Mouse (Mus musculus) midbrain, embryonic 13.5 days (tissue): Measurements from ENCODE around the gene Psme4. TPM values are rescaled to one million over a fixed set of nuclear protein-coding genes. Genes with fewer than 3 reads are reported as not detected.

Source experiments
- ATAC-seq: fragments of 200-750 bp; cut with Nextera tagmentation; 2 replicates; pipeline ENCODE4 v1.8.0; 2017; ENCODE audit warnings: mild to moderate bottlenecking, moderate TSS enrichment, moderate library complexity
- H3K27ac ChIP-seq: fragments of 300-500 bp; sonication (generic); 2 replicates; pipeline ENCODE4 v1.5.1; 2015; ENCODE audit warnings: inconsistent platforms, mild to moderate bottlenecking, moderate library complexity
- H3K27me3 ChIP-seq: fragments of 300-500 bp; sonication (generic); 2 replicates; pipeline ENCODE4 v1.6.1; 2015; ENCODE audit warnings: mild to moderate bottlenecking, inconsistent platforms
- H3K36me3 ChIP-seq: fragments of 300-500 bp; sonication (generic); 2 replicates; pipeline ENCODE4 v1.6.1; 2015; ENCODE audit warnings: mild to moderate bottlenecking, inconsistent platforms
- H3K4me1 ChIP-seq: fragments of 300-500 bp; sonication (generic); replicated peaks from 2 replicates; pipeline ENCODE4 v1.6.1; 2015; ENCODE audit warnings: inconsistent platforms
- H3K4me2 ChIP-seq: fragments of 300-500 bp; sonication (generic); replicated peaks from 2 replicates; pipeline ENCODE4 v1.6.1; 2015; ENCODE audit warnings: moderate library complexity, mild to moderate bottlenecking, inconsistent platforms
- H3K4me3 ChIP-seq: fragments of 300-500 bp; sonication (generic); replicated peaks from 2 replicates; pipeline ENCODE4 v1.5.1; 2015; ENCODE audit warnings: mild to moderate bottlenecking, inconsistent platforms
- H3K9ac ChIP-seq: fragments of 300-500 bp; sonication (generic); replicated peaks from 2 replicates; pipeline ENCODE4 v1.6.1; 2015; ENCODE audit warnings: mild to moderate bottlenecking, inconsistent platforms
- H3K9me3 ChIP-seq: fragments of 300-500 bp; sonication (generic); 2 replicates; pipeline ENCODE4 v1.6.1; 2016; ENCODE audit warnings: mild to moderate bottlenecking, inconsistent platforms
- WGBS: fragments of 180-500 bp; shearing (Covaris S2); methylation state at CpG from one replicate; pipeline ENCODE4 v1.1.7; 2015; 5-methylcytosine and 5-hydroxymethylcytosine counted together
- polyA plus RNA-seq: library from polyadenylated mRNA; unstranded; fragments of >200 nt; fragmentation: Nextera tagmentation; extraction: Ambion mirVana; gene quantifications from 2 replicates; pipeline ENCODE4 v1.2.1, GENCODE M21; 2015

The Psme4 gene
- polyA plus RNA-seq, 1 experiment from 2014 or later: 24.7 TPM

DNA sequence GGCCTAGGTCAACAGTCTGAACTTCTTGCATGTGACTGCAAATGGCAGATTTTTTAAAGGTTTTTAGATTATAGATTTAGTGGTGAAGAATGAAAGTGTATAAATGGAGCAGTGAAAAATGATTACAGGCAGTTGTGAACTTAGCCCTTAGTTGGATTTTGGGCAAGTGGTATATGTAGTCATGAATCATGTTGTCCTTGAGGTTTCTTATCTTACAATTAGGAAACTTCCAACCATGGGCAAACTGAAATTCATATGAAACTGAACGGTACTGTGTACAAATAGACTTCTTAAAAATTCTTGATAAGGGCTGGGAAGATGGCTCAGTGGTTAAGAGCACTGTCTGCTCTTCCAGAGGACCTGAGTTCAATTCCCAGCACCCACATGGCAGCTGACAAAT, 22.2 kb downstream of the Psme4 start:
- H3K4me3 ChIP-seq: no peak overlapping the region
- H3K9ac ChIP-seq: no peak overlapping the region
- H3K36me3 ChIP-seq: peaks cover 20% of the 10 kb centered on the region
- H3K4me1 ChIP-seq: no peaks in the 10 kb centered on the region
- no peak overlapping the region for H3K27ac ChIP-seq
- no peak for ATAC-seq
- no peaks in the 10 kb centered on the region for H3K9me3 ChIP-seq
- no peak overlapping the region for H3K4me2 ChIP-seq
- WGBS: 97% methylated on average over 1 of the region's 1 CpGs
- no peaks in the 10 kb centered on the region for H3K27me3 ChIP-seq

DNA sequence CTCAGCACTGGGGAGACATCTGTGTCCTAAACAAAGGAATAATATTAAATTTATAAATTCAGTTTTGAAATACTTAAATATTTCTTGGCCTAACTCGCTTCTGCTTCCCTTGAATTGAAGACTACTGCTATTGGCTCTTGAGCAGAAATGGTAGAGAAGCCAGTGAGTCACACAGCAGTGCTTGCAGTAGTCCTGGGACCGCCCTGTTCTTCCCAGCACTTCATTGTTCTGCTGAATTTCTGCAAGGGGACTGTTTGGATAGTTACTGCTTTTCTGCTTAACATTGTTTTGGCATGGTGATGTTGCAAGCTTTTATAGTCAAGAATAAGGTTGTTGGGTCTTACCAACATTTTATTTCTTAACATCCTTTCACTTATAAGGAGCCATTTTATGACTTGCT, 25.7 kb downstream of the Psme4 start:
- no peak for ATAC-seq
- Histone ChIP-seq H3K4me2 (no peak overlapping the region), H3K4me3 (no peak overlapping the region), H3K9me3 (no peaks in the 10 kb centered on the region), H3K4me1 (no peaks in the 10 kb centered on the region), H3K36me3 (peaks cover 20% of the 10 kb centered on the region), H3K27me3 (no peaks in the 10 kb centered on the region), H3K27ac (no peak overlapping the region), H3K9ac (no peak overlapping the region)
- 94% methylated on average over 2 of the region's 2 CpGs for WGBS

DNA sequence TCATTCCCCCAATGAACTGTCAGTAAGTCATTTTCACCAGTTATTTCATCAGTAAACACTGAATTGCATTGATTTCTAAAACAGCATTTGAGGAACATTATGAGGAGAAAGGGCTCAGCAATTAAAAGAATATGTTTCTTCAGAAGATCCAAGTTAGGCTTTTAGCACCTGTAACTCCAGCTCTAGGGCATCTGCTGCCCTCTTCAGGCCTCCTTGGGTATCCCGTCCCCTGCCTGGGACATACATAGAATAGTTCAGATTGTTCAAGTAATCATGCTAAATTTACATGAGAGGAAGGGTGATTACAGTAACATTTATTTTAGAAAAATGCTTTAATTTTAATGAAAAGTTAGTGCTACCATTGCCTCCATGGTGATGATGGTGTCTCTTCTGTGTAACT, 28.0 kb downstream of the Psme4 start:
- Histone ChIP-seq H3K4me3 (no peak overlapping the region), H3K9me3 (no peaks in the 10 kb centered on the region), H3K4me2 (no peak overlapping the region), H3K9ac (no peak overlapping the region), H3K27me3 (no peaks in the 10 kb centered on the region), H3K36me3 (peaks cover 4% of the 10 kb centered on the region; the same call in 1 of the 2 replicates), H3K27ac (no peak overlapping the region), H3K4me1 (no peaks in the 10 kb centered on the region)
- 73% methylated on average over 1 of the region's 1 CpGs for WGBS
- ATAC-seq: 0 out of 2 replicates have a peak, but pooled peaks have one; percentile 37

DNA sequence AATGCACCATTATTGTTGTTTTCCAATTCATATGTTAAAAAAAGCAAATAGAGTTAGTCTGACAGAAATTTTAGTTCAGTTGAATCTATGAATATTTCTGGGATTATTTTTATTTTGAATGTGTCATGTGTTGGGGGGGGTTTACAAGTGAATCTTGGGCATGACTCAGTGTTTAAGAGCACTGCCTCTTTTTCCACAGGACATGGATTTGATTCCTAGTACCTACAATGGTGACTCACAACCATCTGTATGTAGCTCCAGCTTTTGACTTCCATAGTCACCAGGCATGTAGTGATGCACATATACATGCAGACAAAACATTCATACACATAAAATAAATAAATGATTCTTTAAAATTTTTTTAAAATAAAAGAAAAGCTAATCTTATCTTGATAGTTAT, 28.6 kb downstream of the Psme4 start:
- H3K9me3 ChIP-seq: no peaks in the 10 kb centered on the region
- H3K9ac ChIP-seq: no peak overlapping the region
- H3K27me3 ChIP-seq: no peaks in the 10 kb centered on the region
- no peak for ATAC-seq
- peaks cover under 1% of the 10 kb centered on the region; the same call in 1 of the 2 replicates for H3K36me3 ChIP-seq
- no peak overlapping the region for H3K27ac ChIP-seq
- H3K4me2 ChIP-seq: no peak overlapping the region
- H3K4me3 ChIP-seq: no peak overlapping the region
- no peaks in the 10 kb centered on the region for H3K4me1 ChIP-seq

DNA sequence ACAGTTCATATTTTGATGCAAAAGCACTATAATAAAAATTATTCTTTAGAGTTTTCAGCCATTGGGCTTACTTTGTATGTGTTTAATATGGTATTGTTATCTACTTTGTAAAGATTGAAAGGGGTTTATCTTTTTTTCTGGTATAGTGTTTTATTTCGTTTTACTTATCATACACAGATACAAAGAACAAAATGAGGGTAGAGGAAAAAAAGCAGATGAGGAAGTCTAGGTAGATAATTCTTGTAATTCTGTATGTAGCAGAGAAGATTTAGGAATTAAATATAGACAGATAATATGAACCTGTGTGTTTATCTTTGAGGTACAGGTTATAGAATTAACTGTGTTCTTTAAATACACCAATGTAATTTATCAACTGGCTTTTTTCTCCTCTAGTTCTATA, 30.9 kb downstream of the Psme4 start:
- no peak for ATAC-seq
- H3K36me3 ChIP-seq: peaks cover 5% of the 10 kb centered on the region; the same call in 1 of the 2 replicates
- no peaks in the 10 kb centered on the region for H3K27me3 ChIP-seq
- H3K4me1 ChIP-seq: no peaks in the 10 kb centered on the region
- H3K9me3 ChIP-seq: no peaks in the 10 kb centered on the region
- no peak overlapping the region for H3K4me3 ChIP-seq
- no peak overlapping the region for H3K4me2 ChIP-seq
- 88% methylated on average over 1 of the region's 1 CpGs for WGBS
- H3K27ac ChIP-seq: no peak overlapping the region
- H3K9ac ChIP-seq: no peak overlapping the region

DNA sequence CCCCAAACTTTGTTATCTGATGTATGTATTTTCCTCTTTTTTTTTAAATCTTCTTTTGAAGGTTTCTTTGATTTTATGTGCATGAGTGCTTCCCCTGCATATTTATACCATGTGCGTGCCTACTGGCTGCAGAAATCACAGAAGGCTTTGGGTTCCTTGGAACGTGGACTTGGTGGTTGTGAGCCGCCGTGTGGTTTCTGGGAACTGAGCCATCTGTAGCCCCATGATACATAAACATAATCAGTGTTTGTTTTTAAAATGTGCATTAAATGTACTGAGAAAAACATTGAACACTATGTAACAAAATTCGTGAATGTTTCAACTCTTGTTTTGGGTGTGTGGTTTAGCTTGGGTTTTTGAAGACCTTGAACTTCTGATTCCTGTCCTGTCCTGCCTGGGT, 49.6 kb downstream of the Psme4 start:
- H3K4me1 ChIP-seq: no peaks in the 10 kb centered on the region
- no peaks in the 10 kb centered on the region for H3K9me3 ChIP-seq
- no peak overlapping the region for H3K4me3 ChIP-seq
- ATAC-seq: no peak
- WGBS: 95% methylated on average over 5 of the region's 5 CpGs
- no peak overlapping the region for H3K9ac ChIP-seq
- H3K27ac ChIP-seq: no peak overlapping the region
- peaks cover 51% of the 10 kb centered on the region for H3K36me3 ChIP-seq
- H3K27me3 ChIP-seq: no peaks in the 10 kb centered on the region
- H3K4me2 ChIP-seq: no peak overlapping the region

DNA sequence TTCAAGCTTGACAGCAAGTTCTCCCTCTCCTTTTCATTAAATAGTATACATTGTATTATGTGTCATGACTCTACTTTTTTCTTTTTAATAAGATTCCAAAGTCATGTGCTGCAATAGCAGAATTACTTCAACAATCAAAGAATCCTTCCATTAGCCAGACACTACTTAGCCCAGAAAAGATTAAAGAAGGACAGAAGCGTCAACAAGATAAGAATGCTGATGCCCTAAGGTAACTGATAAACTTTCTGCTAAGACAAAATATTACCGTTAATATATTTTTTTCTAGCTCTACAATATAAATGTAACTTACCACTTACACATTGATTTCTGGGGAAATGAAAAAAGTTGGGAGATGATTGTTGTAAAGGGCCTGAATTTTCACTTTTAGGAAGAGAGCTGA, 67.3 kb downstream of the Psme4 start:
- H3K36me3 ChIP-seq: peaks cover 62% of the 10 kb centered on the region
- H3K27me3 ChIP-seq: no peaks in the 10 kb centered on the region
- no peaks in the 10 kb centered on the region for H3K9me3 ChIP-seq
- no peak overlapping the region for H3K9ac ChIP-seq
- ATAC-seq: no peak
- no peak overlapping the region for H3K4me3 ChIP-seq
- no peak overlapping the region for H3K4me2 ChIP-seq
- 98% methylated on average over 2 of the region's 2 CpGs for WGBS
- no peaks in the 10 kb centered on the region for H3K4me1 ChIP-seq
- H3K27ac ChIP-seq: no peak overlapping the region

DNA sequence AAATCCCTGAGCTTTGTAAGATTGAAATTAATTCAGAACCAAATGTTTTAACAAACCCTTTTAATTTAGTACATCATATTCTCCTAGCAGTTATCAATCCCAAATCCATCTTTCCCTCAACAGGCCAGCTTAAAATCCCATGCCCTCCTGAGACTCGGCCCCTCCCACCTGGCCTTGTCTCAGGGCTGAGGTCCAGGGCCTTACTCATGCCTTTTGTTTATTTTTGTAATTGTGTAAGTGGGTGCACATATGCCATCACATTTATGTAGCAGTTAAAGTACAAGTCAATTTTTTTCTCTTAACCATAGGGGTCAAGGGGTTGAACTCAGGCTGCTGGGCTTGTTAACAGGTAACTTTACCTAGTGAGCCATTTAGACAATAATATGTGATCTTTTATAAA, 72.8 kb downstream of the Psme4 start:
- Histone ChIP-seq H3K27me3 (no peaks in the 10 kb centered on the region), H3K9me3 (no peaks in the 10 kb centered on the region), H3K9ac (no peak overlapping the region), H3K4me3 (no peak overlapping the region), H3K36me3 (peaks cover 59% of the 10 kb centered on the region), H3K4me1 (no peaks in the 10 kb centered on the region), H3K27ac (no peak overlapping the region), H3K4me2 (no peak overlapping the region)
- 88% methylated on average over 1 of the region's 1 CpGs for WGBS
- no peak for ATAC-seq

DNA sequence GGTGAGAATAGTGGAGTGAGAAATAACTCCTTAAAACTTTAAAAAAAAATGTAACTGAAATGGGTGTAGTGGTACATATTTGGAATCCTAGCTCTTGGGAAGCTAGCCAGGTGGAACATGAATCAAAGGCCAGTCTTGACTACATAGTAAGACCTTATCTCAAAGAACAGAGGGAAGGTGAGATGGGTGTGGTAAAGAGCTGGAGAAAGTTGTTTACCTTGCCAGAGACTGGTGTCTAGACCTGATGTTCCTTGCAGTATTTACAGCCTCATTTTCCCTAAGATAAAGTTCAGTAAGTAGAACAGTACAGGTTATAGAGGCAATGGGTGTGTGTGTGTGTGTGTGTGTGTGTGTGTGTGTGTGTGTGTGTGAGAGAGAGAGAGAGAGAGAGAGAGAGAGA, 100.9 kb downstream of the Psme4 start:
- H3K27me3 ChIP-seq: no peaks in the 10 kb centered on the region
- ATAC-seq: no peak
- H3K4me2 ChIP-seq: no peak overlapping the region
- no peak overlapping the region for H3K27ac ChIP-seq
- no peak overlapping the region for H3K9ac ChIP-seq
- peaks cover 48% of the 10 kb centered on the region for H3K36me3 ChIP-seq
- H3K4me1 ChIP-seq: no peaks in the 10 kb centered on the region
- H3K9me3 ChIP-seq: no peaks in the 10 kb centered on the region
- no peak overlapping the region for H3K4me3 ChIP-seq

DNA sequence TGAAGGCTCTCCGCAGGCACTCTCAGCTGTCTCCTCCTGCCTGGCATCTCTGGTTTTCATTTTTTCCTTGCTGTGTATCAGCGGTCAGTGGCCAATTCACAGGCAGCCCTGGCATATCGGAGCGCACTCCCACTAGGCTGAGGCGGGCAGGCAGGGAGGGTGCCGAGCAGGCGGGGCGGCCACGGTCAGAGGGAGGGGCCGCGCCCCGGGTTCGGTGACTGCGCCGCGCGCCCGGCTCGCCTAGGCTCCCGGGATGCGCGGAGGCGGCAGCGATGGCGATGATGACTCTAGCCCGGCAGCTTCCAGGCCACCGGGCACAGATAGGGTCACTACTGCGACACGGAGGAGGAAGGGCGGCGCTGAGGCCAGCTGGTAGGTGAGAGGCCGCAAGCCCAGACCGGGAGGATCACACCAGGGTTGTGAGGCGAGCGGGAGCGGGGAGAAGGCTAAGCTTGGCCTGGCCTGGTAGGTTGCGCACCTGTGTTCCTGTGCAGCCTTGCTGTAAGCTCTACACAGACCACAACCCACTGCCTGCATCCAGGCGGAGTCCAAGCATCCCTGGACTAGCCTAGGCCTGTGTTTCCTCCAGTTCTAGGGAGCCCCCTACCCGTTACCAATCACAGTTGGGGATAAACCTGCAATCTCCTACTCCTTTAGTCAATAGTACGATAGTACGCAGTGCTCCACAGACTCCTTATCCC, 113.8 kb downstream of the Psme4 start, which contains the start of the genes Gpr75 and Asb3:
Gpr75 (plus strand) TSS at position 188 of the 701 bp plus-strand sequence.
Asb3 (plus strand) TSS at position 246 of the 701 bp plus-strand sequence.
- H3K9ac ChIP-seq: peak within 1 kb of the TSS; percentile 80
- H3K27ac ChIP-seq: peak within 1 kb of the TSS; percentile 81
- H3K36me3 ChIP-seq: peaks cover under 1% of the 10 kb centered on the region; the same call in 1 of the 2 replicates
- ATAC-seq: peak; percentile 96
- no peaks in the 10 kb centered on the region for H3K27me3 ChIP-seq
- H3K4me2 ChIP-seq: peak within 1 kb of the TSS; percentile 79
- no peaks in the 10 kb centered on the region; the same call in 1 of the 2 replicates for H3K4me1 ChIP-seq
- WGBS: 2% methylated on average over 37 of the region's 41 CpGs
- H3K9me3 ChIP-seq: no peaks in the 10 kb centered on the region
- peak within 1 kb of the TSS; percentile 54 for H3K4me3 ChIP-seq

DNA sequence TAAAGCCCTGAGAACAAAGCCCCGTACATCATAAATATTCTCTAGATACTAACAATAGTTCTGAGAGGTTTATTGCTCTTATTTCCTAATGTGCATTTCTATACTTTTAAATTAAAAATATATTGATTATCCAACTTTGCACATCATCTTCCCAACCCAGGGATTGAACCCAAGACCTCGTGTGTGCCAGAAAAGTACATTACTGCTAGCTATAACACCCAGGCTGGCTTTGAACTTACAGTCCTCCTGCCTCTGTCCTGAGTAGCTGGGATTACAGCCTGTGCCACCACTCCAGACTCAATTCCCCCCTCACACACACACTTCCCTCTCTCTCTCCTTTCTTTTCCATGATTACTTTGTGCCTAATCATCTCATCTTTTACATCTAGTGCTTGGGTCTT, 116.6 kb downstream of the Psme4 start:
- whole genome bisulfite sequencing: 92% methylated on average over 2 of the region's 2 CpGs
- Histone ChIP-seq H3K9me3 (no peaks in the 10 kb centered on the region), H3K4me2 (no peak overlapping the region), H3K4me1 (no peaks in the 10 kb centered on the region; the same call in 1 of the 2 replicates), H3K9ac (no peak overlapping the region), H3K36me3 (0 out of 2 replicates have a peak, but pooled peaks cover 2% of the 10 kb centered on the region), H3K4me3 (no peak overlapping the region), H3K27me3 (no peaks in the 10 kb centered on the region), H3K27ac (no peak overlapping the region)
- no peak for ATAC-seq

DNA sequence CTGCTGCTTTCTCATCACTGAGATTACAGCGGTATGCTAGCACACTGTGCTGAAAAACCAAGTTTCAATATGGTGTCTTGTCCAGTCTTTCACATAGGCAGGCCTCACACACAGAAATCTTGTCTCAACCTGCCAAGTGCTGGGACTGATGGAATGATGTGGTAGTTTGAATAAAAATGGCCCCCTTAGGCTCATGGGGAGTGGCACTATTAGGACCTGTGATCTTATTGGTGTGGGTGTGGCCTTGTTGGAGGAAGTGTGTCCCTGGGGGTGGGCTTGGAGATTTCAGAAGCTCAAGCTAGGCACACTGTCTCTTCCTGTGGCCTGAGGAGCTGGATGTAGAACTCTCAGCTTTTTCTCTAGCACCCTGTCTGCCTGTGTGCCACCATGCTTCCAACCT, 124.7 kb downstream of the Psme4 start:
- H3K4me3 ChIP-seq: no peak overlapping the region
- H3K4me1 ChIP-seq: no peaks in the 10 kb centered on the region
- H3K9ac ChIP-seq: no peak overlapping the region
- 0 out of 2 replicates have a peak, but pooled peaks cover 2% of the 10 kb centered on the region for H3K36me3 ChIP-seq
- WGBS: 96% methylated on average over 1 of the region's 1 CpGs
- ATAC-seq: no peak
- no peak overlapping the region for H3K27ac ChIP-seq
- no peaks in the 10 kb centered on the region for H3K27me3 ChIP-seq
- H3K4me2 ChIP-seq: no peak overlapping the region
- no peaks in the 10 kb centered on the region; the same call in 1 of the 2 replicates for H3K9me3 ChIP-seq

DNA sequence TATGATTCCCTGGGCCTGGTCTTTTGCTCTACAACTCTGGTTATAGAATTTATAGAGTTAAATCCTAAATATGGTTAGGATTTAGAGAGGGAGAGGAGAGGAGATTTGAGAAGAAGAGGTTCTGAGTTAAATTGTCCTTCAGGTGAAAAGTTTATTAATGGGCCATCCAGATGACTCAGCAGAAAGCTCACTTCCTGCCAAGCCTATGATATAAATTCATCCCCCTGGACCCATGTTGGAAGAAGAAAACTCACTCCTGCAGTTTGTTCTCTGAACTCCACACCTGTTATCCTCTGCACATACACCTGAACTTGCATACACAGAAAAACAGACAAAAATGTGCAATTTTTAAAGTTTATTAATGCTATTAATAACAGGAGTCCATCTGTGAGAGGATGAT, 127.8 kb downstream of the Psme4 start:
- no peaks in the 10 kb centered on the region for H3K4me1 ChIP-seq
- ATAC-seq: no peak
- peaks cover under 1% of the 10 kb centered on the region for H3K9me3 ChIP-seq
- no peak overlapping the region for H3K4me3 ChIP-seq
- no peaks in the 10 kb centered on the region for H3K27me3 ChIP-seq
- H3K36me3 ChIP-seq: no peaks in the 10 kb centered on the region
- no peak overlapping the region for H3K27ac ChIP-seq
- no peak overlapping the region for H3K4me2 ChIP-seq
- no peak overlapping the region for H3K9ac ChIP-seq
